Mouse (Mus musculus): ENCODE data around the gene Zbed3. TPM values are rescaled to one million over a fixed set of nuclear protein-coding genes. Genes with fewer than 3 reads are reported as not detected.
"Not testable (repeated sequence)": the region's sequence is repeated elsewhere in the genome, so short reads cannot be mapped to it uniquely, and the experiment has no call there.

The Zbed3 gene
- polyA plus RNA-seq, 1 experiment from 2014 or later = 5.7 TPM

- 21% methylated on average over 6 of the region's 6 CpGs for WGBS (ENCODE audit: insufficient replicate concordance)
- Histone ChIP-seq H3K27ac (replicated peaks) (peak overlapping the region; percentile 91), H3K4me2 (peak overlapping the region; percentile 83), H3K9me3 (replicated peaks) (no peaks in the 10 kb centered on the region), H3K36me3 (replicated peaks) (peaks cover 12% of the 10 kb centered on the region), H3K4me1 (replicated peaks) (peaks cover 21% of the 10 kb centered on the region), H3K9ac (peak overlapping the region; percentile 92), H3K4me3 (replicated peaks) (peak overlapping the region; percentile 87), H3K27me3 (no peaks in the 10 kb centered on the region)
- no peak for ATAC-seq (ENCODE audit: insufficient read depth)
Observed at GRCm38 (mm10) chr13:95375554-95375914, 52.1 kb downstream of the Zbed3 start.

- not testable (repeated sequence) for H3K4me3 ChIP-seq (replicated peaks); H3K27ac ChIP-seq (replicated peaks)
Observed at GRCm38 (mm10) chr13:95376689-95377289, 53.4 kb downstream of the Zbed3 start.

GRCm38 (mm10) chr13:95378696-95379095 lies 55.3 kb downstream of the Zbed3 start:
- peaks cover 6% of the 10 kb centered on the region for H3K4me1 ChIP-seq (replicated peaks)
- no peaks in the 10 kb centered on the region for H3K36me3 ChIP-seq (replicated peaks)
- H3K27ac ChIP-seq (replicated peaks) = no peak overlapping the region
- H3K9me3 ChIP-seq (replicated peaks) = no peaks in the 10 kb centered on the region
- no peaks in the 10 kb centered on the region for H3K27me3 ChIP-seq
- no peak overlapping the region for H3K4me3 ChIP-seq (replicated peaks)
- no peak for ATAC-seq (ENCODE audit: insufficient read depth)
- no peak overlapping the region for H3K9ac ChIP-seq
- WGBS (ENCODE audit: insufficient replicate concordance) = 42% methylated on average over 3 of the region's 3 CpGs
- H3K4me2 ChIP-seq = no peak overlapping the region

More at GRCm38 (mm10) chr13:95376689-95377289, 53.4 kb downstream of the Zbed3 start:
- peaks cover 21% of the 10 kb centered on the region for H3K4me1 ChIP-seq (replicated peaks)
- H3K4me2 ChIP-seq; ATAC-seq (ENCODE audit: insufficient read depth); H3K36me3 ChIP-seq (replicated peaks); H3K27me3 ChIP-seq; H3K9ac ChIP-seq; H3K9me3 ChIP-seq (replicated peaks): not testable (repeated sequence)
- 88% methylated on average over 11 of the region's 11 CpGs for WGBS (ENCODE audit: insufficient replicate concordance)

- 34% methylated on average over 5 of the region's 5 CpGs for WGBS (ENCODE audit: insufficient replicate concordance)
- no peaks in the 10 kb centered on the region for H3K27me3 ChIP-seq
Observed at GRCm38 (mm10) chr13:95382418-95382817, 59.0 kb downstream of the Zbed3 start.

More at GRCm38 (mm10) chr13:95382418-95382817, 59.0 kb downstream of the Zbed3 start:
- Histone ChIP-seq H3K9ac (no peak overlapping the region), H3K36me3 (replicated peaks) (no peaks in the 10 kb centered on the region), H3K4me3 (replicated peaks) (no peak overlapping the region), H3K9me3 (replicated peaks) (no peaks in the 10 kb centered on the region), H3K4me1 (replicated peaks) (no peaks in the 10 kb centered on the region), H3K27ac (replicated peaks) (no peak overlapping the region), H3K4me2 (no peak overlapping the region)
- ATAC-seq (ENCODE audit: insufficient read depth) = no peak

Other genes with a start within 250 kb of the Zbed3 start
- gene Pde8b, start 73.3 kb upstream of the Zbed3 start, polyA plus RNA-seq (2015; fragmentation: Nextera tagmentation; extraction: Ambion mirVana) = 0.55 and 0.78 TPM in 2 replicates
- 15.8 and 17.8 TPM in 2 replicates for gene Aggf1, start 51.7 kb downstream of the Zbed3 start, polyA plus RNA-seq (2015; fragmentation: Nextera tagmentation; extraction: Ambion mirVana)
- gene Crhbp, start 121.3 kb downstream of the Zbed3 start, polyA plus RNA-seq (2015; fragmentation: Nextera tagmentation; extraction: Ambion mirVana) = 0.16 and 0.18 TPM in 2 replicates
- gene S100z, start 155.1 kb downstream of the Zbed3 start, polyA plus RNA-seq (2015; fragmentation: Nextera tagmentation; extraction: Ambion mirVana) = not detected in 2 replicates
- 0.47 and 0.71 TPM in 2 replicates for gene F2rl1, start 201.6 kb downstream of the Zbed3 start, polyA plus RNA-seq (2015; fragmentation: Nextera tagmentation; extraction: Ambion mirVana)